Mouse (Mus musculus) spleen, adult 2 months (tissue): ENCODE data around the gene Brsk1. TPM values are rescaled to one million over a fixed set of nuclear protein-coding genes. Genes with fewer than 3 reads are reported as not detected.

Source experiments
- DNase-seq, 2 experiments: peaks; one replicate each; pipeline versions ENCODE4 v3.0.0 to v3.0.0-alpha.2; 2012 to 2021; ENCODE audit warnings: low spot score in 2 of 2, low read depth in 1 of 2
- H3K27ac ChIP-seq: fragments of 200-500 bp; 2 replicates; pipeline ENCODE4 v1.5.1; 2012; ENCODE audit warnings: low read length, inconsistent platforms; ENCODE audit not compliant: insufficient read depth
- H3K27me3 ChIP-seq: fragments of 200-500 bp; 2 replicates; pipeline ENCODE4 v1.6.1; 2012; ENCODE audit warnings: mild to moderate bottlenecking, moderate library complexity, low read length, inconsistent platforms; ENCODE audit not compliant: control insufficient read depth, insufficient read depth
- H3K36me3 ChIP-seq: fragments of 200-500 bp; 2 replicates; pipeline ENCODE4 v1.6.1; 2012; ENCODE audit warnings: mild to moderate bottlenecking, low read length, inconsistent platforms; ENCODE audit not compliant: control insufficient read depth, insufficient read depth
- H3K4me1 ChIP-seq: fragments of 200-500 bp; 2 replicates; pipeline ENCODE4 v1.6.1; 2011; ENCODE audit warnings: inconsistent platforms; ENCODE audit not compliant: control insufficient read depth, insufficient read depth, insufficient read length
- H3K4me3 ChIP-seq: fragments of 200-500 bp; 2 replicates; pipeline ENCODE4 v1.5.1; 2011; ENCODE audit warnings: mild to moderate bottlenecking, inconsistent platforms; ENCODE audit not compliant: insufficient read depth, insufficient read length; ENCODE audit errors: extremely low read depth
- CTCF ChIP-seq: fragments of 200-500 bp; IDR thresholded peaks from 2 replicates; pipeline ENCODE4 v1.5.1; 2011; ENCODE audit warnings: mild to moderate bottlenecking, inconsistent platforms; ENCODE audit not compliant: insufficient read depth, insufficient read length, insufficient replicate concordance; ENCODE audit errors: extremely low read depth
- POLR2A ChIP-seq: fragments of 200-500 bp; IDR thresholded peaks from 2 replicates; pipeline ENCODE4 v1.6.1; 2011; ENCODE audit warnings: low read depth, low read length, inconsistent platforms
- WGBS: fragments of 180-500 bp; shearing (Covaris S2); methylation state at CpG from one replicate; pipeline ENCODE4 v1.1.7; 2018; 5-methylcytosine and 5-hydroxymethylcytosine counted together
- polyA plus RNA-seq: library from polyadenylated mRNA; depleted of rRNA; stranded (reverse); fragments of >200 nt; gene quantifications from 2 replicates; pipeline ENCODE4 v1.2.3, GENCODE M21; 2012

Gene Brsk1
- polyA plus RNA-seq, 1 experiment = 0.84 TPM

DNA sequence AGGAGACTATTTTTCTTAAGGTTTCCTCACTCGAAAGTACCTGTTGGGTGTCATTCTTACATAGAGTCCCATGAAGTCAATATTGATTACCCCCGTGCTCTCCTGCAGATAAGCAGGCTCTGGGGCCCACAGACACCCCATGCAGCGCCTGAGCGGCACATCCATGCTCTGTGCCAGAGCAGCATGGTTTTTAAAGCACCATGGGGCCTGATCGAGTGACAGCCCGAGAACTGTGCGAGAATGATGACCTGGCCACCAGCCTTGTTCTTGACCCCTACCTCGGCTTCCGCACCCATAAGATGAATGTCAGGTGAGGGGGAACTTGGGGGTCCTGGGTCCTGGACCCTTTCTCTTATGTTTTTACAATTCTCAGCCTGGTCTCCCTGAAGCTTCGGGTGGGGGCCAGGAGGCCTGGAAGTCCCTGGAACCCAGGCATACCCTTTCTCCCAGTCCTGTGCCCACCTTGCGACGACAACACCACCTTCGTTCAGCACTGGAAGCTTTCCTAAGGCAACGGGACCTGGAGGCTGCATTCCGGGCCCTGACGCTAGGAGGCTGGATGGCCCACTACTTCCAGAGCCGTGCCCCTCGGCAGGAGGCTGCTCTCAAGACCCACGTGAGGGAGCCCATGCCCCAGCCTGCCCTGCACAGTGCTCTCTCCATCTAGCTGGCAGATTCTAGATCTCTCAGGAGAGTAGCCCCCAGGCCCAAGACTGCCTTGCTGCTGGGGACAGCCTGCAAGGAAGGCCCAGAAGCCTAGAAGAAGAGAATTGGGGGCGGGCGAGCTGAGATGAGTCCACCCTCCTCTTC is 51.5 kb downstream of the Brsk1 start:
- H3K27ac ChIP-seq = no peak overlapping the region
- TF ChIP-seq POLR2A (no peak), CTCF (no peak)
- H3K36me3 ChIP-seq = peaks cover 7% of the 10 kb centered on the region
- 93% methylated on average over 21 of the region's 21 CpGs for WGBS
- H3K27me3 ChIP-seq = no peaks in the 10 kb centered on the region
- H3K4me1 ChIP-seq = peaks cover 7% of the 10 kb centered on the region; the same call in 1 of the 2 replicates
- DNase-seq = no peak
- H3K4me3 ChIP-seq = no peak overlapping the region

- H3K36me3 ChIP-seq = peaks cover 7% of the 10 kb centered on the region
- no peak overlapping the region for H3K27ac ChIP-seq
- no peak for TF ChIP-seq CTCF
- TF ChIP-seq POLR2A = no peak
- H3K4me3 ChIP-seq = no peak overlapping the region
- H3K27me3 ChIP-seq = no peaks in the 10 kb centered on the region
- WGBS = 91% methylated on average over 6 of the region's 6 CpGs
- DNase-seq = no peak
- peaks cover 7% of the 10 kb centered on the region; the same call in 1 of the 2 replicates for H3K4me1 ChIP-seq
Measured at GRCm38 (mm10) chr7:4742482-4742819, 52.0 kb downstream of the Brsk1 start.

DNA sequence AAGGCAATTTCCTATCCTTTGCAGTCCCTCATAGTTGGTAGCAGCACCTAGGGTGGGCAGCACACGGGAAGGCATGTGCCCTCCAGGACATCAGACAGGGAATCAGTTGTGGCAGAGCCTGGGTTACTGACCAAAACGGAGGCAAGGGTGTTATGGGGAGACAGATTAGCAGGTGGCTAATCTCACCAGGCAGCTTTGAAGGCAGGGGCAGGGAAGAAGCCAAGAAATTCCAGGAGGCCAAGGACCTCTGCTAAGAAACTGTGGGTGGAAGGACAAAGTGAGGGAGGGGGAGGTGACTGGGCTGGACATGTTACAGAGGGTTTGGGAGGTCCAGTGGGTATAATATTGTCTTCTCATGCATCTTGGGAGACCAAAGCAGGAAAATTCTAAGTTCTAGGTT is 53.0 kb downstream of the Brsk1 start:
- Histone ChIP-seq H3K4me3 (no peak overlapping the region), H3K4me1 (peaks cover 7% of the 10 kb centered on the region; the same call in 1 of the 2 replicates), H3K27ac (no peak overlapping the region), H3K36me3 (peaks cover 7% of the 10 kb centered on the region), H3K27me3 (no peaks in the 10 kb centered on the region)
- TF ChIP-seq CTCF = no peak
- no peak for TF ChIP-seq POLR2A
- 75% methylated on average over 2 of the region's 2 CpGs for WGBS
- no peak for DNase-seq

- TF ChIP-seq POLR2A = no peak
- no peak for DNase-seq
- H3K4me3 ChIP-seq = no peak overlapping the region
- H3K27ac ChIP-seq = no peak overlapping the region
- H3K4me1 ChIP-seq = peaks cover 2% of the 10 kb centered on the region; the same call in 1 of the 2 replicates
- 89% methylated on average over 6 of the region's 6 CpGs for whole genome bisulfite sequencing
- H3K27me3 ChIP-seq = no peaks in the 10 kb centered on the region
- H3K36me3 ChIP-seq = peaks cover 7% of the 10 kb centered on the region
Measured at GRCm38 (mm10) chr7:4744886-4745285, 54.5 kb downstream of the Brsk1 start.

- no peaks in the 10 kb centered on the region for H3K4me1 ChIP-seq
- no peak overlapping the region for H3K27ac ChIP-seq
- H3K36me3 ChIP-seq = peaks cover 7% of the 10 kb centered on the region
- H3K27me3 ChIP-seq = no peaks in the 10 kb centered on the region
- TF ChIP-seq CTCF (no peak), POLR2A (no peak)
- DNase-seq = no peak
- WGBS = 94% methylated on average over 22 of the region's 22 CpGs
- no peak overlapping the region for H3K4me3 ChIP-seq
Measured at GRCm38 (mm10) chr7:4746326-4746980, 56.0 kb downstream of the Brsk1 start.

GRCm38 (mm10) chr7:4747156-4747899 is 56.9 kb downstream of the Brsk1 start:
- Histone ChIP-seq H3K4me3 (no peak overlapping the region), H3K27ac (0 out of 2 replicates have a peak overlapping the region, but pooled peaks have one; percentile 11)

More at GRCm38 (mm10) chr7:4747156-4747899, 56.9 kb downstream of the Brsk1 start:
- Histone ChIP-seq H3K27me3 (peaks cover 1% of the 10 kb centered on the region; the same call in 1 of the 2 replicates), H3K36me3 (peaks cover 7% of the 10 kb centered on the region), H3K4me1 (peaks cover 4% of the 10 kb centered on the region; the same call in 1 of the 2 replicates)
- DNase-seq = no peak
- WGBS = 82% methylated on average over 9 of the region's 9 CpGs
- TF ChIP-seq POLR2A = no peak
- TF ChIP-seq CTCF = no peak
